In genomic region chr6:97211981-97212380, GRCm38 (mm10) we compare ENCODE assay signal across 8 mouse cellular contexts. TPM values are rescaled to one million over a fixed set of nuclear protein-coding genes. Genes with fewer than 3 reads are reported as not detected.
A peak's percentile ranks its signal among the peaks of the same experiment; 100 is the strongest.
DNase-seq lines count a peak whose midpoint lies in the region; ATAC-seq and TF ChIP-seq lines count a peak whose summit lies in the region.

No protein-coding gene starts in this region.

- H3K4me2 ChIP-seq in forebrain, embryonic 14.5 days (ENCODE audit: low read length), result peak overlapping the region; percentile 76

- peak; percentile 41 for ATAC-seq in G1E (ENCODE audit: extremely low read depth, insufficient number of reproducible peaks, low FRiP score, poor library complexity, severe bottlenecking)
- no peak for ATAC-seq in forebrain, embryonic 14.5 days

- no peak for TF ChIP-seq CTCF in G1E (IDR thresholded peaks at IDR 0.05; ENCODE audit: low read depth, low read length)
- TF ChIP-seq CTCF in brain, embryonic 14.5 days (IDR thresholded peaks at IDR 0.05; ENCODE audit: borderline replicate concordance, extremely low read depth, insufficient read depth, insufficient read length), result no peak

- H3K36me3 ChIP-seq in G1E (replicated peaks), result peaks cover 42% of the 10 kb centered on the region
- H3K36me3 ChIP-seq in forebrain, embryonic 14.5 days (ENCODE audit: control insufficient read depth, insufficient read depth, low read length), result no peaks in the 10 kb centered on the region

- H3K27me3 ChIP-seq in G1E (ENCODE audit: insufficient read depth, low read length), result no peaks in the 10 kb centered on the region
- H3K27me3 ChIP-seq in forebrain, embryonic 14.5 days (replicated peaks; ENCODE audit: control insufficient read depth, insufficient read depth, low read length), result no peaks in the 10 kb centered on the region

- peak overlapping the region; percentile 81 for H3K4me3 ChIP-seq in G1E (ENCODE audit: low read depth, low read length)
- H3K4me3 ChIP-seq in forebrain, embryonic 14.5 days (ENCODE audit: low read depth, low read length), result peak overlapping the region; percentile 66

- peak overlapping the region; percentile 43 for H3K9ac ChIP-seq in forebrain, embryonic 14.5 days (ENCODE audit: low read length)

- DNase-seq in G1E (ENCODE audit: low spot score), result peak; percentile 27
- peak; percentile 54 for DNase-seq in brain, embryonic 14.5 days (ENCODE audit: low read depth)
- DNase-seq in forebrain, embryonic 14.5 days (ENCODE audit: low spot score), result peak; percentile 33
- DNase-seq in heart, postnatal 36 days, result peak; percentile 61 to 72
- peak; percentile 58 for DNase-seq in layer of hippocampus, adult 9-11 months
- DNase-seq in lung, postnatal 14 days, result peak; percentile 40
- peak; percentile 53 to 67 for DNase-seq in right cerebral cortex, postnatal 36 days (ENCODE audit: low spot score in 2 of 2)
- DNase-seq in yolk sac, embryonic 10.5 days (ENCODE audit: low spot score), result no peak

- no peaks in the 10 kb centered on the region for H3K9me3 ChIP-seq in G1E (replicated peaks)
- H3K9me3 ChIP-seq in forebrain, embryonic 14.5 days (replicated peaks; ENCODE audit: control insufficient read depth, low read length), result no peaks in the 10 kb centered on the region

- no peak for TF ChIP-seq POLR2A in brain, embryonic 14.5 days (IDR thresholded peaks at IDR 0.05; ENCODE audit: borderline replicate concordance, extremely low read depth, insufficient read depth, insufficient read length, poor library complexity, severe bottlenecking)

- no peak overlapping the region for H3K27ac ChIP-seq in forebrain, embryonic 14.5 days (ENCODE audit: low read depth, low read length)

- WGBS in forebrain, embryonic 14.5 days, result 71% methylated on average over 12 of the region's 12 CpGs

- H3K4me1 ChIP-seq in G1E (ENCODE audit: insufficient read depth, low read depth, low read length), result peaks cover 62% of the 10 kb centered on the region
- peaks cover 9% of the 10 kb centered on the region for H3K4me1 ChIP-seq in forebrain, embryonic 14.5 days (ENCODE audit: control insufficient read depth, insufficient read depth, low read length)

- intact Hi-C loops in heart, postnatal 36 days (cut with DNase I), result loop anchor here (5.0 kb wide), 1 partner anchor 40 kb away; the partner anchor contains the start of gene Lmod3

RNA-seq across cellular contexts. Expression of gene Arl6ip5, which starts 1.5 kb away (rescaled TPM):
- total RNA-seq in G1E (2014; fragmentation: Nextera tagmentation) (67.5 and 81.2 TPM in 2 replicates), G1E (2017) (54.5 and 57.1 TPM in 2 replicates)
- 10.2 and 22.4 TPM in 2 replicates for polyA plus RNA-seq in G1E (2012)
- polyA plus RNA-seq in brain, embryonic 14.5 days (2012; rRNA removed), result 111 and 125 TPM in 2 replicates
- 72.5 and 79.2 TPM in 2 replicates for polyA plus RNA-seq in forebrain, embryonic 14.5 days (2014; fragmentation: Nextera tagmentation; extraction: Ambion mirVana)
- total RNA-seq in heart, postnatal 36 days (2021), result 100 to 1,000 TPM; 120 to 128 TPM

RNA-seq across cellular contexts. Expression of gene Uba3, which starts 6.5 kb away (rescaled TPM):
- total RNA-seq in G1E (2014; fragmentation: Nextera tagmentation), result 90.1 and 98.7 TPM in 2 replicates
- 116 and 122 TPM in 2 replicates for total RNA-seq in G1E (2017)
- 11.2 and 12.9 TPM in 2 replicates for polyA plus RNA-seq in G1E (2012)
- polyA plus RNA-seq in brain, embryonic 14.5 days (2012; rRNA removed), result 71.3 and 84.4 TPM in 2 replicates
- 96.4 and 119 TPM in 2 replicates for polyA plus RNA-seq in forebrain, embryonic 14.5 days (2014; fragmentation: Nextera tagmentation; extraction: Ambion mirVana)
- 10 to 100 TPM; 53.0 to 61.3 TPM for total RNA-seq in heart, postnatal 36 days (2021)

RNA-seq across cellular contexts. Expression of gene Tmf1, which starts 33.1 kb away (rescaled TPM):
- total RNA-seq in G1E (2014; fragmentation: Nextera tagmentation) (36.2 and 38.5 TPM in 2 replicates), G1E (2017) (76.1 and 121 TPM in 2 replicates)
- polyA plus RNA-seq in G1E (2012), result 6.6 and 7.5 TPM in 2 replicates
- polyA plus RNA-seq in brain, embryonic 14.5 days (2012; rRNA removed), result 3.0 and 8.4 TPM in 2 replicates
- polyA plus RNA-seq in forebrain, embryonic 14.5 days (2014; fragmentation: Nextera tagmentation; extraction: Ambion mirVana), result 30.9 and 36.3 TPM in 2 replicates
- total RNA-seq in heart, postnatal 36 days (2021), result 10 to 100 TPM; 38.5 to 39.7 TPM

RNA-seq across cellular contexts. Expression of gene Lmod3, which starts 40.6 kb away (rescaled TPM):
- total RNA-seq in G1E (2014; fragmentation: Nextera tagmentation) (not detected in 2 replicates), G1E (2017) (0.12 and 0.22 TPM in 2 replicates)
- polyA plus RNA-seq in G1E (2012), result not detected in 2 replicates
- 0.05 and 0.09 TPM in 2 replicates for polyA plus RNA-seq in brain, embryonic 14.5 days (2012; rRNA removed)
- polyA plus RNA-seq in forebrain, embryonic 14.5 days (2014; fragmentation: Nextera tagmentation; extraction: Ambion mirVana), result not detected in 2 replicates
- total RNA-seq in heart, postnatal 36 days (2021), result 10 to 100 TPM; 57.6 to 64.6 TPM
